Mouse (Mus musculus) gastrocnemius, postnatal 4 days (tissue): ENCODE measurements around the gene Usp7. TPM values are rescaled to one million over a fixed set of nuclear protein-coding genes. Genes with fewer than 3 reads are reported as not detected.
A peak's percentile ranks its signal among the peaks of the same experiment; 100 is the strongest.

Experiments
- DNase-seq, 2 experiments: peaks; one replicate each; pipeline ENCODE4 v3.0.0; 2021 to 2022; ENCODE audit warnings: low spot score in 2 of 2, mixed read lengths in 2 of 2
- total RNA-seq, 2 experiments: library from RNA; stranded (reverse); gene quantifications; 2 replicates each; pipeline ENCODE4 v1.2.3; 2021

Usp7 gene
- total RNA-seq, 2 experiments from 2014 or later: 76.9 to 89.0 TPM

- no peak for DNase-seq
These were observed 66.3 kb downstream of the Usp7 start for GRCm38 (mm10) chr16:8725807-8726206.

DNA sequence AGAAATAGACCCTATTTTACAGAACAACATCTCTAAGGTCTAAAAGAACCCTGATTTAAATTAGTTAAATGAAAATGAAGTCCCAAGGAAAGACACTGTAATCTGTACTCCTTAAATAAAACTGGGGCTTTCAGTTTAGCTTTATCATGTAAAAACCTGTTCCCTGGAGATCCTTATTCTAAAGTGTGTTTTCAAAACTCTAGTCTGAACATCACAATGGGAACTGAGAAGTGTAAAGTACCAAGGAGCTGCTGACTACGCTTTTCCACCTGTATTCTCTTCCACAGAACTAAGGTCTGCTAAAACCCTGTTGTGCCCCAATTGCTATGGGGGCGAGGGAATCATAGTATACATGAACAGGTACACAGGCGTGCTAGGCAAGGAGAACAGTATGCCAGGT lies 68.1 kb downstream of the Usp7 start:
- DNase-seq: no peak

DNA sequence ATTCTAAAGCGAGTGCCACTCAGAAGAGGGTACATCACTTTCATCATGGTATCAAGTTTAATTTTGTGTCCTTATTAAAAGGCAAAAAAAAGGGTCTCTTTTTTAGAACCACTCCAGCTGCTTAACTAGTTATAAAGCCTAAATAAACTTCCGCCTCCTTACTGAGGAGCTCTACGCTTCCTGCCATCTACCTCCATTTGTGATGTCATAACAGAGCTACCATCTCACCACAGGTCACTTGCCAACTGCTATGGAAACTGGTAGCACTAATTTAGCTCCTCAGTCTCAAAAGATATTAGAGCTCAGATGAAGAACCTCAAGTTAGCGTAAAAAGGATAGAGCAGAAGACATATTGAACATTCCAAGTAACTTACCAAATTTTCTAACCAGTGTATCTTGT lies 71.7 kb downstream of the Usp7 start:
- no peak for DNase-seq

DNA sequence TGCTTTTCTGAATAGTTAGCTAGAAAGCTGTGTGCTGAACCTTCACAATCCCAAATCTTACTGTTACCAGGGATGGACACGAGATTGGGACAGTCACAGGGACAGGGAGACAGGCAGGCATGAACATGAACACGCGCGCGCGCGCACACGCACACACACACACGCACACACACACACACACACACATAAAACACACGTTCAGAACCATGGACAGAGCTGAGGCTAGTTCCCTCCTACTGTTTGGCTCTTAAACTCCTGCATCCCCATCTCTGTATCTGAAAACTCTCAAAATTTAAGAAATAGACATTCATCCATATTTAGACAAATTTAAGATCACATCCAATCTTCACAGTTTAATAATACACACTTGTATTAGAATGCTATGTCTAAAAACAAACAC lies 74.4 kb downstream of the Usp7 start:
- no peak for DNase-seq

GRCm38 (mm10) chr16:8716300-8716699 lies 75.8 kb downstream of the Usp7 start:
- DNase-seq: no peak

- no peak for DNase-seq
These were observed 76.5 kb downstream of the Usp7 start for GRCm38 (mm10) chr16:8715513-8716080.

DNA sequence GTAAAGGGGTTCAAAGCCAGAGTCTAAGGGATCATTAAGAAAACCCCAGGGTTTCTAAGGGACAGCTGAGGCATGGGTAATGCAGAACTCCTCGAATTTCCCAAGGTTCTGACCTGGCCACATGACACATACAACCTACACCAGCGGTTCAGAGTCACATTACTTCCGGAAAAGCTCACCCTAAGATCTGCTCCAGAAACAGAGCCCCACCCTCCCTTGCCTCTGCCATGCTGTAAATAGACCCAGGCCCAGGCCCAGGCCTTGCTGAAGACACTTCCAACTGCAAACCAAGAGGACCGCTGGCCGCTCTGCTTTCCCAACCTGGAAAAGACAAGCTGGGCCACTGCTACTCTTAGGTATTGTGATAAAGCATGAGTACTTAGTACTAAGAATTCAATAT lies 77.3 kb downstream of the Usp7 start:
- DNase-seq: no peak

DNA sequence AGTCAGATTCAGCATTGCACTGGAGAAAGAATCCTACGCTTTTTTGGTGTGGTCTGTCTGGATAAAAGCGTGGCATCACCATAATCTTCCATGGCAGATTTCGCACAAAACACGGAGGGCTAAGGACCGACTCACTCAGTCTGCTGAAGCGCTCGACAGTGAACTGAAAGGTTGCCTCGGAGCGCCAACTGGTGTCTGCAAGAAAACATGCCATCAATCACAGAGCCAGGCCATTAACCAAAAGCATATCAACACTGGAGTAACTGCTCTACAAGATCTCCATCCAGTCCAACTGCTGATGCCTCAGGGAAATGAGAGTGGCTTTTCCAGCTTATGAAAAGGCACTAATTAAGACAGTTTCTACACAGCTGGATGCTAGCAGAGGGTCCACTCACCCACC lies 80.1 kb downstream of the Usp7 start:
- no peak for DNase-seq

GRCm38 (mm10) chr16:8700586-8700985 lies 91.5 kb downstream of the Usp7 start:
- DNase-seq: no peak

DNA sequence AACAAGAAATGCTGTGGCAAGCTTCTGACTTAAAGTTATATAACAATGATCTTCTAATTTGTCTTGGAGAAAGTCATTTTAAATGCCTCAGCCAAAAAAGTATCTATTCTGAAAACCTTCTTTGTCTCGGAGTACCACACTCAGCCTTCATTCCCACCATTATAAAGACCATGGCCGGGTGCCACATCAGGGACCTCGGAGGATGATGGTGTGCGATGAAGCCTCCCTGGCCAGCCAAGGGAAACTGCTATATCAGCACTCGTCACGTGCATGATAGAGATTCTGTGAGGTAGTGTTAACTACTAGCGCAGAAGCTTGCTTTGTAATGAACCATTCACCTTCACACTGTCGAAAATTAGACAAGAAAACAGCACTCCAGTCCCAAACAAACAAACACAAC lies 92.6 kb downstream of the Usp7 start:
- no peak for DNase-seq

- no peak for DNase-seq
These were observed 100.9 kb downstream of the Usp7 start for GRCm38 (mm10) chr16:8691206-8691605.

DNA sequence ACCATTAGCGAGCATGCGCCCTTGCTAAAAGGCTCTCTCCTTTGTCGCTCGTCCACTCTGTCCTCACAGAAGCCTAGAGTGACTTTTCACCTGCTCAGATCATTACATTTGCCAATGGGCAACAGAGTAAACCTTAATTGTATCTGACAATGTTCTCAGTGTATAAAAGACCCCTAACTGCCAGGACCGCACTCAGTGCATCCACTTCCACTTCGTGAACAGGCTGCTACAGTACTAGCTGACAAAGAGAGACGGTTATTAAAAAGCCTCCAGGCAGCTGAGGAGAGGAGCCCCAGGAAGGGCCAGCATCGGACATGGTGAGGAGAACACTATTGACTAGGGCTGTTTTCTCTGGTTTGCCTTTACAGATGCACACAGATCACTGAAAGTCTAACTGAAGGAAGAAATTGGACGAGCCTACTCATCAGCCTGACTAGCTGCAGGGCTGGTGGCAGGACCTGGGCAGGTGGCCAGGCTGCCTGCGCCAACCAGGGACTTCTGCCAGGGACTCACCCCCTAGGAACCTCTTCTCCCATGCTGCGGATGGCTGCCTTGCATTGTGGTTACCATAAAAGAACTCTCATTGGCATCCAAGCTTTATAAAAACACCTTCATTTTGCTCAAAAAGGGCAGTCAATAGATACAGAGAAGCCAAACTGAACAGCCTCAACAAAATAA lies 102.0 kb downstream of the Usp7 start:
- DNase-seq: no peak

- no peak for DNase-seq
These were observed 104.5 kb downstream of the Usp7 start for GRCm38 (mm10) chr16:8687559-8688112.

DNA sequence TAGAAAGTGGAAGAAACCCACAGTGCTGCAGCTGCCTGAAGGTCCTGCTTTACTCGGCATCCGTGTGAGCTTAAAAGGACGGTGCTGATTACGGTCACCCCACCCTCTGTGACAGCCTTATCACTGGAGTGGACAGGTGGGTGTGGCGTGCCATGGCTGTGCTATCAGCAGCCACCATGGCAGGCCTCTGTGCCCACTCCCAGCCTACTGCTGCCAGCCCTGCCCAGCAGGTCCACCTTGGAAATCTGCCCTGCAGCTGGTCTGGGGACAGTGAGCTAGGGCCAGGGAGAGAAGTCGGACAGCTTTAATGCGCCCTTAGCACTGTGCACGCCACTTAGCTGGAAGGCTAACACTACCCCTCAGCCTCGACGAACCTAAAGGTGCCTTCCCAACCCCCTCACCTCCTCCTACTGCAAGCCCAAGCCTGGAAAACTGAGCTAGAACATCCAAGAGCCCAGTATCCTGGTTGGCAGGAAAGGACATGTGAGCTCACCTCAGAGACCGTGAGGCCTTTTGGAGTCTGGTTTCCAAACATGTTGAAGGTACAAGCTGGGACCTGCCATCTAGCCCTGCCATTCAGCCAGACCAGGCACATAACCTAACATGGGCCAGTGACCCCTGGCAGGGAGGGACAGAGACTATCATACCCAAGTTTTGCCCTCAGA lies 105.1 kb downstream of the Usp7 start:
- DNase-seq: no peak

GRCm38 (mm10) chr16:8686121-8686870 lies 105.8 kb downstream of the Usp7 start:
- DNase-seq: peak in 1 of 2 experiments; percentile 71

- no peak for DNase-seq
These were observed 107.0 kb downstream of the Usp7 start for GRCm38 (mm10) chr16:8685087-8685486.

GRCm38 (mm10) chr16:8680470-8680869 lies 111.6 kb downstream of the Usp7 start, which contains the start of gene Gm5767:
Gm5767 (plus strand) TSS chr16:8680770.
- DNase-seq: no peak

- DNase-seq: no peak
These were observed 112.3 kb downstream of the Usp7 start for GRCm38 (mm10) chr16:8679780-8680179.

DNA sequence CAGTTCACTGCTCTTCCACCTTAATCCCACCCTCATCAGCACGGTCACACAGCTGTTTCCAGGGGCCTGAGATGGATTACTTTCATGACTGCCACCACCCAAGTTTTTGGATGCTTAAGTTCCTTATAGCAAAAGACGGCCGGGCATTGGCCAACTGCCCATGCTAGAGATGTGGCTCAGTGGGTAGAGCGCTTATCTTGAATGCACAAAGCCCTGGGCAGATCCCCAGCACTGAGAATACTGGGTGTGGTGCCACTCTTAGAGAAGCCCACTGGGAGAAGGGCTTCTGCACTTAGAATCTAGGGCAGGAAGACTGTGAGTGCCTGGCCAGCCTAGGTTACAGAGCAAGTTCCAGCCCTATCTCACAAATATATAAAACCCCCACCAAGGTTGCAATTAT lies 113.4 kb downstream of the Usp7 start:
- DNase-seq: no peak

- no peak for DNase-seq
These were observed 114.1 kb downstream of the Usp7 start for GRCm38 (mm10) chr16:8678035-8678434.

- no peak for DNase-seq
These were observed 115.3 kb downstream of the Usp7 start for GRCm38 (mm10) chr16:8676800-8677199.

DNA sequence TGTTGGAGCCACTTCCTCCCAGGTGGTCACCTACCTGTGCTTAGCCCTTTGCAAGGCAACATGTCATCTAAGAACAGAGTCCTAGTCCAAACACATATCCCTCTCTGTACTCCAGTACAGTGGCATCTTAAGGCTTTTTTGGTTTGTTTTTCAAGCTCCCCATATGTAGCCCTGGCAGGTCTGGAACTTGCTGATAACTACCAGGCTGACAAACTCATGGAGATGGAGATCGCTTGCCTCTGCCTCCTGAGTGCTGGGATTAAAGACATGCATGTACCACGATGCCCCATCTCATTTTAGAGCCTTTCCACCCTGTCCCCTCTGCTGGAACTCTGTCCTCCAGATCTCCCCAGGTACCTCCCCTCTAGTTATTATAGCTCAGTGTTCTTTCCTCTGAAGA lies 115.9 kb downstream of the Usp7 start:
- DNase-seq: no peak
